Mouse (Mus musculus) limb, embryonic 12.5 days (tissue): ENCODE results near the gene Dynlt1c. TPM values are rescaled to one million over a fixed set of nuclear protein-coding genes. Genes with fewer than 3 reads are reported as not detected.
"Not testable (repeated sequence)": the region's sequence is repeated elsewhere in the genome, so short reads cannot be mapped to it uniquely, and the experiment has no call there.

Experiments
- ATAC-seq: fragments of 200-750 bp; cut with Nextera tagmentation; 2 replicates; pipeline ENCODE4 v1.8.0; 2017; ENCODE audit warnings: low read depth, moderate TSS enrichment; ENCODE audit not compliant: insufficient number of reproducible peaks, insufficient read depth, low FRiP score, low TSS enrichment
- H3K27ac ChIP-seq: fragments of 300-500 bp; sonication (generic); 2 replicates; pipeline ENCODE4 v1.5.1; 2016; ENCODE audit warnings: mild to moderate bottlenecking, moderate library complexity
- H3K27me3 ChIP-seq: fragments of 300-500 bp; sonication (generic); 2 replicates; pipeline ENCODE4 v1.6.1; 2016; ENCODE audit warnings: mild to moderate bottlenecking, moderate library complexity
- H3K36me3 ChIP-seq: fragments of 300-500 bp; sonication (generic); 2 replicates; pipeline ENCODE4 v1.6.1; 2016; ENCODE audit warnings: mild to moderate bottlenecking, moderate library complexity
- H3K4me1 ChIP-seq: fragments of 300-500 bp; sonication (generic); replicated peaks from 2 replicates; pipeline ENCODE4 v1.6.1; 2016
- H3K4me2 ChIP-seq: fragments of 300-500 bp; sonication (generic); 2 replicates; pipeline ENCODE4 v1.6.1; 2016; ENCODE audit warnings: mild to moderate bottlenecking, moderate library complexity
- H3K4me3 ChIP-seq: fragments of 300-500 bp; sonication (generic); replicated peaks from 2 replicates; pipeline ENCODE4 v1.5.1; 2016; ENCODE audit warnings: mild to moderate bottlenecking
- H3K9ac ChIP-seq: fragments of 300-500 bp; sonication (generic); replicated peaks from 2 replicates; pipeline ENCODE4 v1.6.1; 2016; ENCODE audit warnings: mild to moderate bottlenecking, moderate library complexity
- H3K9me3 ChIP-seq: fragments of 300-500 bp; sonication (generic); 2 replicates; pipeline ENCODE4 v1.6.1; 2016; ENCODE audit warnings: mild to moderate bottlenecking, moderate library complexity
- WGBS: fragments of 180-500 bp; shearing (Covaris S2); methylation state at CpG from one replicate; pipeline ENCODE4 v1.1.7; 2016; 5-methylcytosine and 5-hydroxymethylcytosine counted together
- polyA plus RNA-seq: library from polyadenylated mRNA; unstranded; fragments of >200 nt; fragmentation: Nextera tagmentation; extraction: Ambion mirVana; gene quantifications from 2 replicates; pipeline ENCODE4 v1.2.1, GENCODE M21; 2016

Dynlt1c gene
- polyA plus RNA-seq, 1 experiment from 2014 or later = 56.5 TPM

DNA sequence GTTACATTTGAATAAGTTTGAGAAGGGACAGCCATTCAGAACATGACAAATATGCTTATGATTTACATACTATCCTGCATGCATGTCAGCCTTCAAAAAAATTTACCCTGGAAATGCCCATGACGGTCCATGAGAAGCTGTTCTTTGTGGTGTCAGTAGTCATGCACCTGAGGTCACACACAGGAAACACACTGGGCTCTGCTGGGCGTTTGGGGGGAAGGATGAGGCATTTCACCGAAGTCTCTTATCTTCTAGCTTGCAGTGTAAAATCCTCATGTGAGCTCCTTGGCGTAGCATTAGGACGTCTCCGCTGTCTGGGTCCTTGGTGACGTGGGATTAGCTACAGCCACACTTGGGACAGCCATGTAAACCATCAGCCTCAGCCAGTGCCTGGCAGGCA lies 57.3 kb downstream of the Dynlt1c start, which contains the start of gene Sytl3:
TSS of gene Sytl3 (plus strand) at position 293 of the 400 bp plus-strand sequence.
- not testable (repeated sequence) for H3K27ac ChIP-seq, H3K36me3 ChIP-seq, H3K4me3 ChIP-seq, H3K4me2 ChIP-seq, H3K9ac ChIP-seq, H3K27me3 ChIP-seq, H3K9me3 ChIP-seq, ATAC-seq, H3K4me1 ChIP-seq
- WGBS = 89% methylated on average over 6 of the region's 7 CpGs

Other genes with a start within 250 kb of the Dynlt1c start
- gene Dynlt1b, start 171.6 kb upstream of the Dynlt1c start, polyA plus RNA-seq = 528 and 536 TPM in 2 replicates
- 312 and 326 TPM in 2 replicates for gene Dynlt1f, start 54.2 kb downstream of the Dynlt1c start, polyA plus RNA-seq
- gene Sytl3, start 57.4 kb downstream of the Dynlt1c start, polyA plus RNA-seq = not detected in 2 replicates
- gene Ezr, start 181.1 kb downstream of the Dynlt1c start, polyA plus RNA-seq = 40.1 and 46.9 TPM in 2 replicates